Mouse (Mus musculus): ENCODE measurements around the gene Kcnk1.

Kcnk1 gene

DNA sequence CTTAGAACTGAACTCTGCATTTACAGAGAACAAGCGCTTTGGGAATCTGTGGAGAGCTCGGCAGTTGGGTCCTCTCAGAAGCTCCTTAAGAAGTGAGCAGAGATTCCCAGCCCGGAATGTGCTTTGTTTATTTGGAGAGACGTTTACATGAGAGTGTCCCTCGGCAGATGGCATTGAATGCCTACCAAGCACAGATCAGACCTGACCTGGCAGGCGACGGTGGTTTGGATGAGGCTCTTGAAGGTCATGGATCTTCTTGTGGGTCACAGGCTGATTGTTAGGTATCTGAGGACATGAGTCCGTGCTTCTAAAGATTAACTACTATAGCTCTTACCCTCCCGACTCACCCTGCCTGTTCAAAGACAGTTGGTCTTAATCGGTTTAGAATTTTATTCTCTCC is 67.9 kb downstream of the Kcnk1 start:
- peak in 1 of 2 experiments; percentile 58 for DNase-seq

DNA sequence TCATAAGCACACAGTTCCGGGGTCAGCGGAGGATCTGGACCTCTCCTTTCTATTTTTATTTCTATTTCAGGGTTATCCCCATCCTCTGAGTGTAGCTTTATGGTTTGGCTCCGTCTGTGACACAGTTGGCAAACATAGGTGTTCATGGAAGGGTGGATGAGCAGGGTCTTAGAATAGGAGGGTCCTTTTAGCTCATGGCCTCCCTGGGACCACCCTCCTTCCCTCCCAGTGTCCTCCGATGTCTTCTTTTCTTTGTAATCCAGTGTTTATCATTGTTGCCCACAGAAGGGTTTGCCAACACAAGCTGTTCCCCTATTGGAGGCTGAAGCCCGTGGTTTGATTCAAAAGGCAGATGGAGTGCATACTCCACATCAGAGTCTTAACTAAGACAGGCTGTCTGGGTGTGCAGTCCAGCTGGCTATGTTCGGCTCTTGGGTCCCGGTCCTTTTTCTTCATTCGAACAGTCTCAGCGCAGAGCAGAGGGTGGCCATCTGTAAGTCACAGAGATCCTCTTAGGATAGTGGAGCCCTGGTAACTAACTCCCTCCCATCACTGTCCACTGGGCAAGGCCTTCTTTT is 69.0 kb downstream of the Kcnk1 start:
- DNase-seq, result no peak

DNA sequence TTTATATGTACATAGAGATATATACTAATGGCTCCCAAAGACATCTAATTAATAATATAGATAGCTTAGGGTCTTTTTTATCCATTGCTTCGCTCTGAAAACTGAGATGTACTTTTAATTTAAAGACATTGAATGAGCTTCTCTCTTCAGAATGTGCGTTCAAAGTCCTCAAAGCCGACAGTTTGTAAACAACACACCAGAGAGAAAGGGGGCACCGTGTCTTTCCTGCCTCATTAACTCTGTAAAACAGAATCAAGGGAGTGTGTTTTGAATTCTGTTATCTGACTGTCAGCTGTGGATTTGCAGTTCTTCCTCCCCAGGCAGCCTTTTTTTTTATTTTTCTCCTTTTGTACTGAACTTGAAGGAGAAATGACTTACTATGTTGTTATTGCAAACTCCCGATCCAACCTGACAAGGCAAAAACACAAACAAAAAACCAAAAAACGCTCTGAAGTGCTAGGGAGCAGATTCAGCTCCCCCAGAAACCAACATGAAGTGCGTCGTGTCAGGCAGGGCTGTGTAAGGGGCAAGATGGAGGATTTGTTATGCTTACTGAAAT is 69.7 kb downstream of the Kcnk1 start:
- DNase-seq, result no peak

DNA sequence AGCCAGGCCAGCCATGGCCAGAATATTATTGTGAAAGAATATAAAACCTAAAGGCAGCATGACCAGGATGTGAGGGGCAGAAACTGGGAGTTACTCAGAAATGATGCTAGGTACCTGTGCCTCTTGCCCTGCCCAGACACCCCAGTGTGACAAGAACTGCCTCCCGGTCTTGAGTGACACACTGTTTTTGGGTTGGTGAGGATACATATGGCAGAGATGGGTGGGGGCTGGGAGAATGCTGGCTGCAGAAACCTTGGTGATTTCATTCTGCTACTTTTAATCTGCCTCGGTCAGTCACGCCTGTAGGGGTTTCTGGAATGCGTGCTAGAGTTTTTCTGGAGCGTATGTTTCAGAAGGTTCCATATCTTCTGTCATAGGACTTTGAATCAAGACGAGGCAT is 72.3 kb downstream of the Kcnk1 start:
- DNase-seq, result peak; percentile 45 to 63

DNA sequence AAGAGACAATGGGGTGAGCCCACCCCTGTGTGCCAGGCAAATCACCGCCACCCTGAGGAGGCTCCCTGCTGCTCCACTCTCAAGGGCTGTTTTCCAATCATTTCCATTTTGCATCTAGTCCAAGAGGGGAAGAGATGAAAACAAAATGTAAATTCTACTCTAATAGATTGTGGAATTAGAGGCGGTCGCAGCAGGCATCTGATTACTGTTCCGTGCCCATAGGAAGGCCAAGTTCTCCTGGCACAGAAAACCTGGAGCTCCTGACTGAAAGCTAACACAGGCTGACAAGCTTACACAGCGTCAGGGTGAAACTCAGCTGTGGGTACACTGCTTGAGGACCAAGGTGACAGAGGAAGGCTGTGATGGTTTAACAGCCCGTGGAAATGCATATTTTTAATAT is 73.2 kb downstream of the Kcnk1 start:
- DNase-seq, result peak; percentile 59 to 68

DNA sequence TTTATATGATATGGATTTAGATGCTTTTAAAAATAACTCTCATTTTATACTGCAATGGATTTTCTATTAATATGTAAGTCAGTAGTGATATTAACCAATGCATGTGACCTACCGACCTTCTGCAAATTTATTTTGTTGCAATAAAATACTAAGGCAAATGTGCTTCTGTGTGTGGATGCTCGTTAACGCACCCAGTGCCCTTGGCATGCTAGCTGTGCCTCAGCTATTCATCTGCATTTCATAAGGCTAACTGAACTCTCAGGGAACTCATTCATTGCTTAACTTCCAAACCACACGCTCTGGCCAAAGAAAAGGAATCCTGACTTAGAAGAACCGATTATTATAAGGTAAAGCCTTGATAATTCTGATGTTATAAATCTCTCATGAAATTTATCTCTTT is 77.7 kb downstream of the Kcnk1 start:
- DNase-seq, result no peak

DNA sequence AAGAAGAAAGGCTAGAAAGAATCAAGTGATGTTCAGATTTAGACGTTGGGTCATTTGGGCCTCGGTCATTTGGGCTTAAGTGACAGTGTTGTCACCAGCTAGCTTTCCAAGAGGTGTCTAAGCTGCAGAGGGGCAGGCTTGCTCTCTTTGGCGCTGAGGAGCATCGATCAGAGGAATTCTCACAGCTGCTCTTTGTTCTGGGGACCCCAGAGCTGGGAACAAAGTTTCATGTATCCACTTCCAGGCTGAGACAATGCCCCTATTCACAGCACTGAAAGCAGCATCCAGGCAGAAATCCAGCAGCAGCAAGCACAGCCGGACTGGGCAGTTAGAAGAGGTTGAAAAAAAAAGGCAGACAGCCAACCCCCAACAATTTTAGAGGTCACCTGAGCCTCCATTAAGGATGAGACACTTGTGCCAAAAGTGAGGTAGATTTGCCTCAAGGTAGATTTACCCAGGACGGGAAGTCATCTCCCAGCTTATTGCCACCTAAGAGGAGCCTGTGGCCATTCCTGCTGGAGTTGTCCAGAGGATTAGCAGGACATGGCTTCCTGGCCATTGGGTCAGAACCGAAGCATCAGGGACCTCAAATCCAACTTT is 78.3 kb downstream of the Kcnk1 start:
- peak; percentile 24 to 34 for DNase-seq

DNA sequence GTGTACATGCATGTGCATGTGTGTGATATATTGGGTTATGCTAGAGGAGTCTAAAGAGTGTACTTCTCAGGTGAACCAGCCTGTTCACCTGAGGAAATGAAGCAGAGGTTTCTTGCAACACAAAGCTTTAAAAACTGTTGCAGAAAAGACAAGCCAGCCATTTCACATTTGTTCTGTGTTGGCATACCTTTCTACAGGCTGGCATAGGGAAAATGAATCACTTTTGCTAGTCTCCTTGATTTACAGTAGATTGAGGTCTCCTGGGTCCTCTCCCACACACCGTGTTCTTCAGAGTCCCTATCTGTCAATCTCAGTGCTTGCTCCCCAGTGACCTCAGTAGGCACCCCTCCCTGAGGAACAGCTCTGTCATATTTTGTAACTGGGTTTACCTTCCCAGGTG is 79.1 kb downstream of the Kcnk1 start:
- no peak for DNase-seq

DNA sequence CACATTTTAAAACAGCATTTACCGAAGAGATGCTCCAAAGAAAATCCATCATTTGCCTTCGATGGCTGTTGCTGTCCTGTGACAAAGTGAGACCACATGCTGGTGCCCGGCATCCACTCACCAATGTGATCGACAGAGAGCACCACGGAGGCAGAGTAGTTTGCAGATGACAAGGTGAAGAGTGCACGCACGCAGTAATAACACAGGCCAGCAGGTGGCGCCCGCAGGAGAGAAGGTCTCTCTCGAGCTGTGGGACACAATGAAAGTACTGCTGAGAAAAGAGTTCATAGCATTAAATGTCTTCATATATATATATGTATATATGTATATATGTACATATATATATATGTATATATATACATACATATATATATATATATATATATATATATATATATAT is 80.4 kb downstream of the Kcnk1 start:
- peak; percentile 92 to 97 for DNase-seq
